Mouse (Mus musculus) adrenal gland, postnatal 25 days (tissue): ENCODE results near the gene Tcta. TPM values are rescaled to one million over a fixed set of nuclear protein-coding genes. Genes with fewer than 3 reads are reported as not detected.
"Not testable (repeated sequence)": the region's sequence is repeated elsewhere in the genome, so short reads cannot be mapped to it uniquely, and the experiment has no call there.

Experiments
- DNase-seq: peaks from one replicate; pipeline ENCODE4 v3.0.0; 2021; ENCODE audit warnings: mixed read lengths
- total RNA-seq: library from RNA; stranded (reverse); gene quantifications from 2 replicates; pipeline ENCODE4 v1.2.3, GENCODE M21; 2021

The Tcta gene
- total RNA-seq, 1 experiment from 2014 or later: 49.8 TPM

- no peak for DNase-seq
Measured at GRCm38 (mm10) chr9:108317572-108317971, 11.6 kb upstream of the Tcta start.

- DNase-seq: no peak
Measured at GRCm38 (mm10) chr9:108308141-108308540, 2.2 kb upstream of the Tcta start.

GRCm38 (mm10) chr9:108307021-108307807 lies 1.3 kb upstream of the Tcta start:
- DNase-seq: no peak

DNA sequence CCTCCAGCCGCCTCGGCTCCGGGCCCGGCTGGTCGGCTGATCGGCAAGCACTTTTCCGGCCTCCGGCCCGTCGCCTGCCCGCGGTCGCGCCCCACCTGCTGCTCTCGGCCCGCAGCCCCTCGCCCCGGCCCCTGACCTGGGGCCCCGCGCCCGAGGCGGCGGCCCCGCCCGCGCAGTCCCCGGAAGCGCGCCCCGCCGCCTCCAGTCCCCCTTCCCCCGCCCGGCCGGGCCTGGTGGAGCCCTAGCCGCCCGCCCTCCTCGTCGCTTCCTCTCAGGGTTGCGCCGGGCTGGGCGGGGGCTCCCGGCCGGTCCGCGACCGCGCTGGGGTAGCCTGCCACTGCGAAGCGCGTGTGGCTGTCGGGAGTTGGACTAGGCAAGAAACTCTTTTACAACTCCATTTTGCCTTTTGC lies 616 bp upstream of the Tcta start:
- peak; percentile 89 for DNase-seq

DNA sequence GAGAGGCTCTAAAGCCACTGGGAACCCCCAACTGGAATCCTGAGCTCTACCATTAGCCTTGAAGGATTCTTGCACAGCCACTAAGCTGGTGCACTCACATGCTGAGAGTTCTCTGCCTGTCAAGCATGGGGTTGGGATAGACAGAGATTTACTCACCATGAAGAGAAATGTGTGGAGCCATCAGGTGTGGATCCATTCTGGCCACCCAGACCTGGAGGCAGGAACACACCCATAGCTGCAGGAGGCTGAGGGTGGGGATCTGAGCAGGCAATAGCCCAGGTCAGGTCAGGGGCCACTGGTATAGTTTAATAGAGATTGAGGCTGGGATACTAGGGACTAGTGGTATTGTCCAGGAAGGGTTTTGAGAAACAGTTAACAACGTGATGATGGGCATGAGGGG lies 790 bp downstream of the Tcta start:
- no peak for DNase-seq

- no peak for DNase-seq
Measured at GRCm38 (mm10) chr9:108304716-108305115, 1.2 kb downstream of the Tcta start.

GRCm38 (mm10) chr9:108301853-108302252 lies 4.1 kb downstream of the Tcta start:
- no peak for DNase-seq

- DNase-seq: no peak
Measured at GRCm38 (mm10) chr9:108296453-108297355, 9.3 kb downstream of the Tcta start, which contains the start of gene Amt. Gene Amt, plus strand, starts transcription at chr9:108296853.

DNA sequence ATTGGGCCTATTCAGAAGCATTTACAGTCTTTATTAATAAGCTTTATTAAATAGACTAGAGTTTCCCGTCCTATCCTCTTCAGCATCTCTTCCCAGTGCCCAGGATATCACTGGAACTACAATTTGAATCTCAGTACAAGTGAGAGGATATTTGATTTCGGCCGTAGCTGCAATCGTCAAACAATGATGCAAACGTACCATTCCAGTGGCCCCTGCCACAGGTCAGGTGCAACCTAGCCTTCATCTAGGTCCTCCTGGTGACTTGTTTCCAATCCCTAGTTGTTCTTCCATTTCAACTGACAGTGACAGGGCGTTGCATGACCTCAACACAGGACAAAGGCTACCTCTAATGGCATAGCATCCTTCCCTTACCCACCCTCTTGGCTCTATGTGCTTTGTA lies 15.2 kb downstream of the Tcta start:
- DNase-seq: no peak

GRCm38 (mm10) chr9:108290016-108290750 lies 15.8 kb downstream of the Tcta start, which contains the start of gene Nicn1:
Gene Nicn1, plus strand, starts transcription at chr9:108290429.
- DNase-seq: peak; percentile 81

- DNase-seq: no peak
Measured at GRCm38 (mm10) chr9:108289347-108289746, 16.6 kb downstream of the Tcta start.

DNA sequence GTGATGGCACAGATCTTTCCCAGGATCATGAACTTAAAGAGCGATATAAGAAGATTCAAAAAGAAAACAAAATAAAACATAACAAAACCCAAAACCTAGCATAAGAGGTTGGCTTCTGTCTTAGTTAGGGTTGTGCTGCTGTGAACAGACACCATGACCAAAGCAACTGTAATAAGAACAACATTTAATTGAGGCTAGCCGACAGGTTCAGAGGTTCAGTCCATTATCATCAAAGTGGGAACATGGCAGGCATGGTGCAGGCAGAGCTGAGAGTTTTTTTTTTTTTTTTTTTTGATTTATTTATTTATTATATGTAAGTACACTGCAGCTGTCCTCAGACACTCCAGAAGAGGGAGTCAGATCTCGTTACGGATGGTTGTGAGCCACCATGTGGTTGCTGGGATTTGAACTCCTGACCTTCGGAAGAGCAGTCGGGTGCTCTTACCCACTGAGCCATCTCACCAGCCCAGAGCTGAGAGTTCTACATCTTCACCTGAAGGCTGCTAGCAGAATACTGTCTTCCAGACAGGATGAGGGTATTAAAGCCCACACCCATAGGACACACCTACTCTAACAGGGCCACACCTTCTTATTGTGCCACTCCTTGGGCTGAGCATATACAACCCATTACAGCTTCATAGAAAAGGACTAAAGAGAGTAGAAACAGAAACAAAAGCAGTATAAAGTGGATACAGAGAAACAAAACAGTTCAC lies 18.3 kb downstream of the Tcta start:
- not testable (repeated sequence) for DNase-seq

- peak; percentile 71 for DNase-seq
Measured at GRCm38 (mm10) chr9:108284410-108284809, 21.6 kb downstream of the Tcta start.

- peak; percentile 58 for DNase-seq
Measured at GRCm38 (mm10) chr9:108280071-108280828, 25.7 kb downstream of the Tcta start.

DNA sequence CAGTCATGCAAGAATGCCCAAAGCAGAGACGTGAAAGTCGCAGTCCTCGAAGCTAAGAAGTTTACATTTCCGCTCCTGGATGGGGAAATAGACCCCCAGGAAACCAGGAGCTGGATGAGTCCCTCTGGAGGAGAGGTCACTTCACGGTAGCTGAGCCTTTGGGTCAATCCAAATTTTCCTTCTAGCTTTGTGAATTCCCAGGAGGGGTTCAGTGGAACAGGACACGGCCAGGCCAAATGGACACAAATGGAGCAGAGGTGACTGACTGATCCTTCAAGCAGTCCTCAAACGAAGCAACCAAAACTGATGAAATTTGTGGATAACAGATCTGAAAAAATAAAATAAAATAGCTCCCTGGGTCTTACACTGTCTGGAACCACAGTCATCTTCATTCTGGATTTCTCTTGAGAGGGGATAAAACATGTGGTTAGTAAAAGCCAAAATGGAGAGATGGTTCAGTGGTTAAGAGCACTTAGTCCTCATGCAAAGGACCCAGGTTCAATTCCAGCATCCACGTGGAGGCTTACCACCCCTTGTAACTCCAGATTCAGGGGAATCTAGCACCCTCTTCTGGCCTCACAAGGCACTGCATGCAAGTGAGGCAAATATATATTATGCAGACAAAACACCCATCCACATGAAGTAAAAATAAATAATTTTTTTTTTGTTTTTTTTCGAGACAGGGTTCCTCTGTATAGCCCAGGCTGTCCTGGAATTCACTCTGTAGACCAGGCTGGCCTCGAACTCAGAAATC lies 27.1 kb downstream of the Tcta start:
- DNase-seq: peak; percentile 40

GRCm38 (mm10) chr9:108275331-108275659 lies 30.7 kb downstream of the Tcta start:
- DNase-seq: no peak

DNA sequence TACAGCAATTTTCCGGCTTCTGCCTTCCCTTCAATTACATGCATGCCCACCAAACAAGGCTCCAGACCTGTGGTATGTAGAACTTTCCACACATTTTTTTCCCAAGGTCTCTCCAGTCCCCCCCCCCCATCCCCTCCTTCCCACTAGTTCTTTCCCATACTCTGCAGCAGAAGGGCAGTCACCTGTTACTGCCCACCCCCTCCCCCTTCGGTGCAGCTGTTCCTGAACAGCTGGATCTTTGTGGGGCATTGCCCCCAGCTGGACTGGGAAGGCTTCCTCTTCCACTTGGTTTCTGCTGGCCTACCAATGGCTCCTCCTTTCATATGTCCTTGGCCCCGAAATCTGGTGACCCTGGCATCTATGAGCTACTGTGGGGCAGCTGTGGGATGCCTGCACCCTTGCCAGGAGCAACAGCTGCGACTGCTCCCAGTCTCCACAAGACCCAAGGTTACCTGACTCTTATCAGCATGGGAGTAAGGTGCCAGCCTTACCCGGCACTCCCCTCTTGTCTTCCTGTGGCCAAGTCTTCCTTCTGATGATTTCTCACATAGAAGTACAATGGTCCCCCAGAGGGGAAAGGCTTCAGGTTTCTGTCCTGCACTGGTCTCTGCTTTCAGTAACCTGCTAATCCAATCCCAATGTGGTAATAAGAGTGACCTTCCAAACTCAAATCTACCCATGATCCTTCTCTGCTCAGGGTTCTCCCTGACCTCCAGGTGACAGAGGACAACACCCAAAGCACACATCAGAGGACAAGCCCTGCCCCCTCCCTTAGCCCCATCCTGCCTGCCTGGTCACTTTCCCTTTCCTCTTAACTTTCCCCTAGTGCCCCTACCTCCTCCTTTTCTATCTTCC lies 31.3 kb downstream of the Tcta start:
- DNase-seq: peak; percentile 51

- no peak for DNase-seq
Measured at GRCm38 (mm10) chr9:108273485-108273884, 32.5 kb downstream of the Tcta start.

- DNase-seq: no peak
Measured at GRCm38 (mm10) chr9:108272691-108273090, 33.3 kb downstream of the Tcta start.
